Mouse (Mus musculus) kidney, adult 9 months (tissue): ENCODE measurements around the gene Ccdc34.

Experiments used
- DNase-seq: peaks from one replicate; pipeline ENCODE4 v3.0.0; 2022

Ccdc34 gene

DNA sequence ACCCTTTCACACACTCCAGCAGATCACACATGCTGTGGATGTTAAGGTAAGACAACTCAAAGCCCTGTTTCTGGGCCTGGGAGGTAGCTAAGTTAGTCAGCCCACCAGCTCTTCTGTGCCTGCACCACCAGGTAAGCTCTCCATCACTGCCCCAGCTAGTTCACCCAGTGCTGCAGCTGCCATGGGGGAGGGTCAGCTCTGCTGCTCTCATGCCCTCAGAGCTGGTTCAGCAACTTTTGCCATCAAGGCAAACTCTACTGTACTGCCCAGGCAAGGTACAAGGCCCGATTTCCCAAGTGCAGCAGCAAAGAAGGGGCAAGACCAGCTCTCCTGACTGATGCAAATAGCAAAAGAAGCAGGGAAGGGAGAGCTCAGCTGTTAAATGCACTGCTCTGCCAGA, 202.9 kb downstream of the Ccdc34 start:
- DNase-seq = peak; percentile 72

DNA sequence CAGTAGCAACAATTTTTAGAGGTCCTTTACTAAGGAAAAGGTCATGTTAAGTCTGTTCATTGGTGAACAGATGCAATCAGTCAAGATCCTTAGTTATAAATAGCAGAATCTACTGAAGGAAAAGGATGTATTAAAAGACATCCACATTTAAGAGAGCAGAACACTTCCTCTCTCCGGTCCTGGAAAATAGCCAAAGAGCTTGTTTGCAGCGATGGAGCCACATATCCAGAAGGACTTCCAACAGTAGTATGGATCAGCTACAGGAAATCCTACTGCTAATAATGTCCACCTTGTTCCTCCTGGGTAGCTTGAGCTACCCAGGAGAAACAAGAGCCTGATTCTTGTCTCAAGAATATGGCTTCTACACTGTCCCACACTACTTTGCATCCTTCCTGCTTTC, 205.2 kb downstream of the Ccdc34 start:
- peak; percentile 17 for DNase-seq
